Mouse (Mus musculus): Measurements from ENCODE around the gene Slc35b4.

Gene Slc35b4

DNA sequence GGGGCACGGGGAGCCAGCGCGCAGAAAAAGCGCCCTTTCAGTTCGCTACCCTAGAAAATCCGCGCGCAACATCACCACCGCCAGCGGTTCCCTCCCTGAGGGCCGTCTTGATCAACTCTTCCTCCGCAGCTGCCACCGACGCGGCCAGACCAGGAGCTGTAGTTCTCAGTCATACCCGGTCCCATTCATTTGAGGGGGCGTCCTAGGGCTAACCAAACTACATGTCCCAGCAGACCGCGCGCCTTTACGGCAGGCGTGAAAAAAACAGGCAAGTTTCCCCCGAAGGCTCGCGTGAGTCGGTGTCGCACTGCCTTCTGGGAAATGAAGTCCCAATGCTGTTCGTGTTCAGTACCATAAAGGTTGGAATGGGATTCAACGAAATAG lies at the start of gene Slc35b4:
Gene Slc35b4 (minus strand): TSS at position 248 of the 384 bp plus-strand sequence.
- peak; percentile 93 for DNase-seq

DNA sequence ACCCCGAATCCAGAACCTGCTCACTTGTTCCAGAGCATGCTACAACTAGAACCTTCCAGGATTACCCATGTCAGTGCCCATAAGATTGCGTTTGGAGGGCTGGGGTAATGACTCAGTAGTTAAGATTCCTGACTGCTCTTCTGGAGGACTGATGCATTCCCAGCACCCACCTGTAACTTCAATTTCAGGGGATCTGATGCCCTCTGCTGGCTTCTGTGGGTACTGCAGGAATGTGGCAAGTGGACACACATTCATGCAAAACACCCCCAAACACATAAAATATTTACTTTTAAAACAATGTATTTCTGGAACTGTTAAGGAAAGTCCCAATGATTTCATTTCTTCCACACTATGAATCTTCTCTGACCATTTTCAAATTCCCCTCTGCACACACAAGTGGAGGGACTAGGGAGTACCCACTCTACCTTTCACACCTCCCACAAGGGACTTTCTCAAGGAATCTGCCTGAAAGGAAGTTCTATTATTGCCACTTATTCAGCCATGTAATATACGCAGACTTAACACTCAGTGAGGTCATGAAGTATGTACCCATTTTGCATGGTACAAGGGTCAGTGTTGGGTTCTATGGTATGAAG lies 48.2 kb upstream of the Slc35b4 start:
- no peak for DNase-seq

DNA sequence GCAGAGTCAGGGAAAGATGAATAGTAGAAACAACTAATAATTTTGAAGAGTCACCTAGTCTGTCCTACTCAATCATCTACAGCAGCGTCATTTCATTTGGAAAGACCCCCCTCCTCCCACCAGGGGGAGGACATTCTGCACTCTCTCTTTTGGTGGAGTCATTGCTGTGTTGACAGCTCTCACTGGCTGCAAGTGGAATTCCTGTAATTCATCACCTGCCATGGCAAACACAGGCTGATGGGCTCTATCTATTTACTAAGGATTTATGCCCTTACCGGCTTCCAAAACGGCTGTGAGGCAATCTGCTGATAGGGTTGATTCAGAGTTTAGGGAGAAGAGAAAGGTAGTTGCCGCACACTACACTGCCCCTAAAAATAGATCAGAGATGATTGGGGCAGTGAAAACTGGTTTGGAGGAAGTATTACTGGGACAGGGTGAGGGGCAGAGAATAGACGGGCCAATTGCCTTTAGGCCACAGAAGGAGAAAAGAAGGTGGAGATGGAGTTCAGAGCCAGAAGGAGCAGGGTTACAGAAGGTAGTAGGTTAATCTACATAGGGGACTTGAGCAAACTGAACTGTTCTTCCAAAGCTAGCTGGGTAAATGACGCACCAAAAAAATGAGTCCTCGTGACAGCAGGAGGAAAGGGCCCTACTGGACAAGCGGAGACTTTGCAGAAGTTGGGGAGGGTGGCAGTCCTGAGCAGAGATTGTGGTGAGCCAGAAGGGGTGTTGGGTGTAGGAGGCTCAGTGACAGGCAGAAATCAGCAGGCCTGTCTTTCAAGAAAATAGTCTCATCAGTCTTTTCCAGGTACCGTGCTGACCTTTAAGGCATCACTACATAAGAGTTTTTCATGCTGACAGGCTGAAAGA lies 39.8 kb upstream of the Slc35b4 start:
- DNase-seq: no peak

DNA sequence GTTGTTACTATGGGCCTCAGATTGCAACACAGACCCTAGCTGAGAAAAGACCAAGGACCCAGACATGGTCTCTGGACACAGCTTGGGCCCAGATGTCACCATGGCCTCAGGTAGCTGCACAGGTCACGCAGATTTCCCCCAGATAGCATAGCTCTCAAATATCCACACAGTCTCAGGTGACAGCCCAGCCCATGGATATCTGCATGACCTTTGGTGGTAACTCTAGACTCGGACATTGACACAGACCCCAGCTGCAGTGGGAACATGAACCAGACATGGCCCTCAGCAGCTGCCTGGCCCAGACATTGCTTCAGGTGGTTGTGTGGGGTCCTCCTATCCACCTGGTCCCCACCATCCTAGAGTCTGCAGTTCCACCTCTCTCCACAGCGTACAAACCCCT lies 28.8 kb upstream of the Slc35b4 start:
- no peak for DNase-seq

DNA sequence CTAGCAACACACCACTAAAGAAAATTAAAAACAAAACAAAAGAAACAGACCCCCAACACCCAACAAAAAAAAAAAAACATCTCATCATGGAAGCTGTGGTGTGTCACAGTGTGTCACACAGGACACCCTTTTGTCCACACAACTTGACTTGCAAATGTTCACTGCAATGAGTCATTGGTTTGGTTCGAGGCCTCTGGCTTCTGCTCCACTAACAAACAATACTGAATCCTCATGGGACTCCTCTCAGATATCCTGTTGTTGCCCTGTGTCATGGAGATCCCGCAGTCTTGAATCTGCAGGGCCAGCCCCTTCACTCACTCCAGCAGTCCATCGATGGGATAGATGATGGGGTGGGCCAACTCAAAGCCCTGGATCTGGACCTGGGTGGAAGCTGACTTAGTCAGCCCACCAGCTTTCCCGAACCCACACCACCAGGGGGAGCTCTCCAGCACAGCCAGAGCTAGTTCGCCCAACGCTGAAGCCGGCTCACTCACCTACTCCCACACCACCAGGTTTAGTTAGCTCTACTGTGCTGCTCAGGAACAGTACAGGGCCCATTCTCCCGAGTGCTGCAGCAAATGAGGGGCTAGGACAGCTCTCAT lies 28.2 kb upstream of the Slc35b4 start:
- peak; percentile 49 for DNase-seq

DNA sequence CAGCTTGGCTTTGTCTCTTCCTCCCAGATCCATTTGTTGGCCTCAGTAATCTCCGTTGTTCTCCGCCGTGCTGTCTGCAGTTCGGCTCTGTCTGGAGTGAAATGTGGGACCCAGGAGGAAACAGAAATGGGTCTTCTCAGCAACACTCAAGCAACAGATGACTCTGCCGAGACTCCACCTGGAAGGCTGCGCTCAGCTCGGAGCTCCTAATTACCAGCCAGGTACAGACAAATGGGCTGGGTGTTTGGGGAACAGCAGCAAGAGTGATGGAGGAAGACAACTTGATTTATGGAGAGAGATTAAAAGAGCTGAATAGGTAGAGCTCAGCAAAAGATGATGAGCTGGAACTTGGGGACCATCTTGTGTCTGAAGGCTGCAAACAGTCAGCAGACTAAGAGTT lies 26.6 kb upstream of the Slc35b4 start:
- no peak for DNase-seq

DNA sequence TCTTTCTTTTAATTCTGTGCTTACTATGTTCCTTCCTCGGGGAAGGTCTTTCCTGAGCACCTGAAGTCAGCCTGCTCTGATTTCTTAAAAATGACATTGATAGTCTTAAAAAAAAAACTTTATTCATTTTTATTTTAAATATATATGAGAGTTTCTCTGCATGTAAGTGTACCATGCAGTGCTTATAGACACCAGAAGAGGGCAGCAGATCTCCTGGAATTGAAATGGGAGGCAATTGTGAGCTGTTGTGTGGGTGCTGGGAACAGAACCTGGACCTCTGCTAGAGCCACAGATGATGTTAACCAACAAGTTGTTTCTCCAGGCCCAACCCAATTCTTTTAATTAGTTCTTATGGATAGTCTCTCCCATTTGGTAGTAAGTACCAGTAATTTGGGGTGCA lies 18.1 kb upstream of the Slc35b4 start:
- DNase-seq: no peak

DNA sequence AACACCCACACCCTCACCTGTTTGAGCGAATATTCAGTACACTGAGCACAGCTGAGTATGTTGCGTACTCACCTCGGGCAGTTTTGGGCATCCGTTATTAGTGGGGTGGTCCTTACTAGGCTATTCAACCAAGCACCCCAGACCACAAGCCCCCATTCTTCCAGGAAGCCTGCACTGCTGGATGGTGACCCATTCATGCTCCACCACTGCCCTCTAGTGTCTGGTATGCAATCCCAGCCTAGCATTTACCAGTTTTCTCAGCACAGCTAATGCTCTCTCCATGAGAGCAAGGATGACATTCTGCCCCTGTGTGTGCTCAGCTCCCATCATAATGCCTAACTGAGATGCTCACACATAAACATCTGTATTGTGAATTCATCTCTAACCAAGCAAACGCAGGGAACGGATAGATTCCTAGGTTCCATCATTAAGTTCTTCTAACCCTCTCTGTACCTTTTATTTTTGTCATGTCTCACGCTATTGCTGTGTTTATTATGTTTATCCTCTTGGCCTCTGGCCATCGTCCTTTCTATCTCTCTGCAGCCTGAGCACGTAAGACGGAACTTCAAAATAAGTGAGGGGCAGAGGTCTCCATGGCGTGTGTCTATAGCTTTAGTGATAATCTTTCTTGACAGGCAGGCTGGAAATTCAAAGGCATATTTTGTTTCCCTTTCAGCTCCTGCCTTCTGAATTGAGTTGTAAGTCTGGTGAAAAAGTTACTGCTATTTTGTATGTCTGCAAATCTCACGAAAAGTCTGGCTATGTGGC lies 17.0 kb upstream of the Slc35b4 start:
- DNase-seq: peak; percentile 51

DNA sequence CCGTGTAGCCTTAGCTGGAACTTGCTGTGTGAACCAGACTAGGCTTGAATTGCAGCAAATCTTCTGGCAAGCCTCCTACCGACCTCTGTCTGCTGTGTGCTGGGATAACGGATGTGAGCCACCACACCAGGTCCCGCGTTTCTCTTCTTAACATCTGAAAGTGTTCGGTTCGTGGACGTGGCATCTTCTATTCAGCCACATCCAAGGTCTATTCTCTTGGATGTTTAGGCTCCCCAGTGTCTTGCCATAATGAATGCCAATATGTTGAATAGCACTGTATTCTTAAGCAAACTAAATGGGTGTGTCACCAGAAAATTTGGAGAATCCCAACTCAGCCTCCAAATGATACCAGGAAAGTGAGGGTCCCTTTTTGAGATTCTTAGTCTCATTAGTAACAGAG lies 14.5 kb upstream of the Slc35b4 start:
- DNase-seq: no peak

DNA sequence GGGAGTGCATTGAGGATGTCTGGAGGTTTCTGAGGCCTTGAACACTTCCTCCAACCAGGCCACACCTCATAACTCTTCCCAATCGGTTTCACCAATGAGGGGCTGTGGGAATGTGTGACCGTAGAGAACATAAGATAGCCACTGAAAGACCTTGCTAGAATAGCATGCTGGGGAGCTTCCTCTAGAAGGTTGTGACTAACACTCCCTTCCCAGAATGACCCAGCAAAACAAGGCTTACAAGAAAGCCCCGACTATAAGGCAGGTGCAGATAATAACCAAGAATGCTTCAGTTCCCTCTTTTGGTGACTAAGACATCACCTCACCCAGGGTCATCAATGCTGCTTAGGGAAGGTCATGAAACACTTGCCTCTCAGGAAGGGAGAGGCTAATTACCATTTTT lies 12.6 kb upstream of the Slc35b4 start:
- no peak for DNase-seq

DNA sequence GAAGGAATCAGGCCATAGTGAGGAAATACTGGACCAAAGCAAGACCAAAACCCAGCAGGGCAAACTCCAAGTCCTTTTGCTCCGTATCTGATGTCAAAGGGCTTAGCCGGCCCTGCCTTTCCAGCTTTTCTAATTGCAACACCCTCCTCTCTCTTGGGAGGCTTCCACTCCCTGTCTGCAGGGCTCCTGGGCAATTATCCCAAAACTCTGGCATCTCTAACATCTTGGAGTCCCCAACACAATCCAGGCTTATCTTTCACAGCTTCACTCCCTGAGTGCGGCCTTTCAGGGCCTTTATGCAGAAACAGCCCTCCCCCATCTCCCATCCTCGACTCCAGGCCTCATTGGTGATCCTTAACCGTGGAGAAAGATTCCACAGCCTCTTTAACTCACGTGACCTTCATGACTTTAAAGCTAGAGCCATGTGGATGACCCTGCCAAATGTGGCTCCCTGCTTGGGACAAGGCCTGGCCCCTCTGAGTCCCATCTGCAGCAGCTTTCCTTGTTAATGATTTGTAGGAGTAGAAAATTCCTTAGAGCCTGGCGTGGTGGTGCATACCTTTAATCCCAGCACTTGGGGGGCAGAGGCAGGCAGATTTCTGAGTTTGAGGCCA lies 11.2 kb upstream of the Slc35b4 start:
- peak; percentile 8 for DNase-seq

DNA sequence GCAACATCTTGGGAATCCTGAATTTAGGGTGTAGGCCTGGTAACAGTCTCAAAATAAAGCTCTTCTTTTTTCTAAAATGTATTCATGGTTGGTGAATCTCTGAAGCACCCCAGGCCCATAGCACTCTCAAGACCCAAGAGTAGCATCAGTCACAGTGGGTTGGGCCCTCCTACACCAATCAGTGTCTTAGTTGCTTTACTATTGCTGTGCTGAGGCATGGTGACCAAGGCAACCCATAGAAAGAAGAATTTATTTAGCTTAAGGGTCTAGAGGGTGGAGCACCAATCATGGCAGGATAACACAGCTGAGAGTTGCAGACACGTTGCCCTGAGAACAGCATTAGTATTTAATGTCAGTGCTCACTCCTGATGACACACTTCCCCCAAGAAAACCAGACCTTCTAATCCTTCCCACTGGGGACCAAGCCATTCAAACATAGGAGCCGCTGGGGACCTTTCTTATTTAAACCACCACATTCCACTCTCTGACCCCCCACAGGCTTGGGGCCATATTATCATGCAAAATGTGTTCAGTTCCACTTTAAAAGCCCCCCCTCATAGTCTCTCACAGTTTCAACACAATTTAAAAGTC lies 10.5 kb upstream of the Slc35b4 start:
- no peak for DNase-seq

DNA sequence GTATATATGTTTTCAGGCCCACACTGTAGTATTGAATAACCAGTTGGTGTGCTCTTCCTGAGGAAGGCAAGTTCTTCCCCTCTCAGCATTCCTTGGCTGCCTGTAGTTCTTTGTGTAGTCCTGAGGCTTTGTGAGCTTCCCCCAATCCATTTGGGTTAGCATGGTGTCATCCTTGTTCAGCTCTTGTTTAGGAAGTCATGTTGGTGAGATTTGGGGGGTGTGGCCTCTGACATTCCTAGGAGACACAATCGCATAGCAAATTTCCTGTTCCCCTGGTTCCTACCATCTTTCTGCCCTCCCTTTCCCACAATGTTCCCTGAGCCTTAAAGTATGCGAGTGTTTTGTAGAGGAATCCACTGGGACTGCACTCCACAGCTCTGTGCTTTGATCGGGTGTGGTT lies 6.4 kb upstream of the Slc35b4 start:
- DNase-seq: no peak

DNA sequence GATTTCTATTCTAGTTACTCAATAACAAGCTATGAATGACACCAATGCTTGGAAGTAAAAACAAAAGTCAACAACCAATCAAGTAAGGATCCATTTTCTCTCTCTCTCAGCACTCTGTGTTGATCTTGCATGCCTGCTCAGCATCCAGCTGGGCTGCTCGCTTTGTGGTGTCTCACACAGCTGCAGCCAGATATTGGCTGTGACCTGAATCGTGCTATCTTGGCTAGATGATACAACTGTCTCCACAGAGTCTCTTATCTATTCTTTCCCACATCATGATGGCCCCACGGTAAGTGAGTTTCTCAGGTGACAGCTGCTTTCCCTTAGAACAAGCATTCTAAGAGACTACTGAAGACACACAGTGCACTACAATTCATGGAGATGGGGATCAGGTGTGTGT lies 5.0 kb upstream of the Slc35b4 start:
- DNase-seq: no peak

DNA sequence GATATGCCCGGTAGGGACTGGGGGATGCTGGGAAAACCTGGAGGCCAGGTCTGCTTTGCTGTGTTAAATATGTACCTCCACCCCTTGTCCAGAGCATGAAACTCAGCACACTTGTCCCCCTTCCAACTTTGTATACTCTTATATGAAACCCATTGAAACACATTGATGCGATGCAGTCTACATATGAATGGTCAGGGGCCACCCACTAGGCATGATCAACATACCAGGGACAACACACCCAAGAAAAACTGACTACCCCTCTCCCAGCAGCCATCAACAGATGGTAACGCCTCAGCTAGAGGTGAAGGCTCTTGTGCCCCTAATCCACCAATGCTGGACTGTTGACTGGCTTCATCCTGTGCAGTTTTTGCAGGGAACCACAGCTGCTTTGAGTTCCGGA lies 3.0 kb upstream of the Slc35b4 start:
- no peak for DNase-seq

DNA sequence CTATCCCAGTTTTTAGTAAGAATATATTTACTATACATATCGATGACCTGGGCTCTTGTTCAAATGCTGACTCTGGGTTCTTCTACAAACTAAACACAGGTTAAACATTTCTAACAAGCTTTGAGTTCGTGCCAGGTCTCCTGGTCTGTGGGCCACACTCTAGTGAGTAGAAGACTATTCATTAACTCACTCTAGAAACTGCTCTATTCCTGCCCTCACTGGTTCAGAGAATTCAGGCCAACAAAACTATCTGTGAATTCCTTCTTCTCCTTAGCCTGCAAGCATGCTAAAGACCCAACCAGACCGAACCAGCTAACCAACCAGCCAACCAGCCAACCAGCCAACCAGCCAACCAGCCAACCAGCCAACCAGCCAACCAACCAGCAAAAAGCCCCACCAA lies 2.1 kb upstream of the Slc35b4 start:
- peak; percentile 11 for DNase-seq

DNA sequence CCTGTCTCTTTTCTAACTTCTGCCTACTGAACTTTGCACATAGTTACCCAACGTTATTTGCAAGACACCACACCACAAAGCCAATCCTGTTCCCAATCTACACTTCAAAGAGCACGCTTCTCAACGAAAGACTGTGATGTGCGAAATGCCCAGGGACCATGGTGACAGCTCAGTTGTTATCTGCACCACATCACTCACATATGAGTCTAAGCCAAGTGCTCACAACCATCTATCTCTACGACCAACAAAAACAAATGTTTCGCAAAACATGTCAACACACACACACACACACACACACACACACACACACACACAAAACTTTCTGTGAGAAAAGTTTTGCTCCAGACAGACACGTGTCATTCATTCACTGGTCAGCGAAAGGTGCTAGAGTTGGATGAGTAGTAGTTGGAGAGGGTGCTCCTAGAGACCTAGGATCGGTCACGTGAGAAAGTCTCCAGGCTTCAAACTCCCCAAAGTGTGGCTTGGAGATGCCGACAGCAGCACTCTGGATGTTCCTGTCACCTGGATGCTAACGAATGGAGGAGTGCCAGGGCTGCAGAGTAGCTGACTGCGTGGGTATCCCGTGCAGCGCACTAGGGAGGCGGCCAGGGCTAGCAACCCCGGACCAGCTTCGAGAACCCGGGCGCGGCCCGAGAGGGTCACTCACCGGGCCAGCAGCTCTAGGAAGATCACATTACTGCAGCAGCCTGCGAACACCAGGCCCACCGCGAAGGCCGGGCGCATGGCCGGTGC lies 624 bp downstream of the Slc35b4 start:
- DNase-seq: peak; percentile 16

DNA sequence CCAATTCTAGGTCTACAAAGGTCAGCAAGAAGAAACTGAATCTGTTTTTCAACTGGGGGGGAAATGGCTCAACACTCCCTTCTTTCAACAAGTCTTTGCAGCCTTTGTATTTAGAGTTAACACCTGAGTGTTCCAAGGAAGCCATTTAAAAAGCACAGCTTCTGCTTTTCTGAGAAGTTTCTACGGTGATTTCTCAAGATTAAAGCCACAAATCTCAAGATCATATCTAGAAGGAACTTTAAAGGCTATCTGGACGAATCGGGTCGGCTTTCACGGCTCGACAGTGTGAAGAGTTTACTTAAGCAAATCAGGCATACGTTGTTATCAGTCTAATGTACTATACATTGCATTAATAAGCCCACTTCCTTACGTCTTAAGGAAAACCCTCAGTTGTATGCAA lies 2.2 kb downstream of the Slc35b4 start:
- DNase-seq: no peak

DNA sequence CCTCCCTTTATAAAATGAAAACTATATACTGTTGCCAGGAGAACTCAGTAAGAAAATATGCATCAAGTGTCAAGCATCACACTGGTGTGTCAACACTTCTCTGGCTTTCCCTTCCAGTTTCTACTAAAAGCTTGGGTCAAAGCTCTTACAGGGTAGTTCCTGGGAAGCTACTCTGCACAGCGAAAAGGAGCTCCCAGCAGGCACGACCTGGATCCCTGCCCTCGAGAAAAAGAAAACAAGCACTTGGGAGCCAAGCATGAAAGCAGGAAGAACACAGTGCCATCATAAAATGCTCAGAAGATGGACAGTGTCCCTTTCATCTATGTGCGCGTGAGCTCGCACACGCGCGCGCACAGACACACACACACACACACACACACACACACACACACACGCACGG lies 3.7 kb downstream of the Slc35b4 start:
- no peak for DNase-seq

DNA sequence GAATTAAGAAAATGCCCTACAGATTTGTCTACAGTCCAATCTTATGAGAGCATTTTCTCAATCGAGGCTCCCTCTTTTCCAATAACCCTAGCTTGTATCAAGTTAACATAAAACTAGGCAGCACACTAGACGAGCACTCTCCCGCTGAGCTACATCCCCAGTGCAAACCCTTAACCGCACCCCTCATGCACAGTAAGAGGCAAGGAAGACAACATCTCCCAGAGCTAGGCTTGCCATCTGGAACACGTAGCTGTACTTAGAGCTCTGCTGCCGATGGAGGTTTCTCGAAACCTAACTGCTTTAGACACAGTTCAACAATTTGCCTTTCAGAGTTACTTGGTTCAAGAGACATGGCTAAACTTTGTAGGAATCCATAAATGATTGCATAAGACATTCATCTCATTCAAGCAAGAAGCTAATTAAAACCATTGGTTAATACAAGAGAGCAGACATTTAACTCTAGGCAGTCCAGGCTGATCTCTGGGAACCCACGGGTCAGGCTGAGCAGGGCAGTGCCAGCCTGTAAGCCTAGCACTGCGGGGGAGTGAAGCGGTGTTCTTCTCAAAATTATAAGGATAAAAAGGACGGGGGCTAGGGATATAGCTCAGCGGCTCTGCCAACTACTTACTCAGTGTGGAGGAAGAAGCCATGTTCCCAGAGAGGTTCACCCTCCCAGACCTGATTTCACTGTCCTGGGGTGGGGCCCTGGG lies 5.0 kb downstream of the Slc35b4 start:
- no peak for DNase-seq

DNA sequence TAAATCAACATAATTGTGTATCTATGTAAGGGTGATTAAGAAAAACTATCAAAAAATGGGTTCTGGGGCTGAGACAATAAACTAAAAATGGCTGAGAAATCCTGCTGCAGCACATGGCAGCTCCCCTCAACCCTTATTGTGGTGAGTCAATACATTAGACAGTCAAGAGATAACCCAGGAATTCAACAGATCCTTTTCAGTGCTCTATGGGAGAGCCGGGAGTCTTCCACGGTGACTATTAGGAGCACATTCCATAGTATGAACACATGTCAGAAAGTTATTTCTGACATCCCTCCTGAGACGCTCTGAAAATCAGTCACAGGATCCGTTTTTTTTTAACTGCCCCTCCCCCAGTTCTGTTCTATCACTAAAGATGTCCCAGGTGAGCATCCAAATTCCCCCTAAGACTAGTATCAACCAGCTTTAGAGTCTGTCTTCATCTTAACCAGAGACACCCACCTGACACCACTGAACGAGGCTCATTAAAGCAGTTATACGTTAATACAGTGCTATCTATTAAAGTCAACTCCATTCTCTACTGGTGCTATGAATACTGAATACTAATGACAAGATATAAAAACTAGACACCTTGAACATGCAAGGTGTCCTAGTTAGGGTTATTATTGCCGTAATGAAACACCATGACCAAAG lies 5.9 kb downstream of the Slc35b4 start:
- no peak for DNase-seq

Data from liver (tissue).